Mouse (Mus musculus): ENCODE results near the gene Thsd7a.

- TF ChIP-seq CTCF (IDR thresholded peaks at IDR 0.05; ENCODE audit: insufficient read depth, low read length) (no peak), POLR2A (IDR thresholded peaks at IDR 0.05; ENCODE audit: borderline replicate concordance, extremely low read depth, low read depth, low read length) (no peak)
Measured at GRCm38 (mm10) chr6:12503867-12504266, 245.3 kb downstream of the Thsd7a start.

Data from lung, adult 2 months (tissue).